Mouse (Mus musculus) erythroid progenitor cell, adult 5-6 weeks (primary cell): ENCODE data around the gene Olfr338. TPM values are rescaled to one million over a fixed set of nuclear protein-coding genes. Genes with fewer than 3 reads are reported as not detected.
"Not testable (repeated sequence)": the region's sequence is repeated elsewhere in the genome, so short reads cannot be mapped to it uniquely, and the experiment has no call there.

ENCODE experiments used
- ATAC-seq: replicated peaks from 2 replicates; pipeline ENCODE4 v1.8.0; 2016; ENCODE audit warnings: moderate number of reproducible peaks, mild to moderate bottlenecking, moderate TSS enrichment, inconsistent platforms; ENCODE audit not compliant: poor library complexity, low FRiP score, severe bottlenecking
- total RNA-seq, 2 experiments: library from RNA; stranded (forward) in 1 of 2; stranded (reverse) in 1 of 2; fragments of 150-400 nt in 1 of 2; fragments of 186-747, 209-891 nt in 1 of 2; gene quantifications; 2 replicates each; pipeline versions ENCODE4 v1.2.3 to v1.2.4; 2015 to 2017; ENCODE audit warnings: low replicate concordance in 2 of 2

Gene Olfr338
- total RNA-seq (2015; ENCODE audit: low replicate concordance) (not detected in 2 replicates), total RNA-seq (2017; ENCODE audit: low replicate concordance) (not detected in 2 replicates)

GRCm38 (mm10) chr2:36373219-36373618 lies at the start of gene Olfr338:
Olfr338 (plus strand) TSS chr2:36373519.
- no peak for ATAC-seq

GRCm38 (mm10) chr2:36415174-36415573 lies 41.9 kb downstream of the Olfr338 start:
- ATAC-seq, result not testable (repeated sequence)

GRCm38 (mm10) chr2:36415591-36415990 lies 42.3 kb downstream of the Olfr338 start:
- not testable (repeated sequence) for ATAC-seq

- no peak for ATAC-seq
Measured at GRCm38 (mm10) chr2:36418647-36419046, 45.3 kb downstream of the Olfr338 start, which contains the start of gene Olfr339. Olfr339 (plus strand) TSS chr2:36418947.

Other genes with a start within 250 kb of the Olfr338 start
- gene Mrrf, start 237.1 kb upstream of the Olfr338 start, total RNA-seq (2015; ENCODE audit: low replicate concordance), result 0.42 TPM in 1 of 2 replicates, not detected in the other
- 3.4 and 16.2 TPM in 2 replicates for gene Mrrf, start 237.1 kb upstream of the Olfr338 start, total RNA-seq (2017; ENCODE audit: low replicate concordance)
- gene Rbm18, start 236.7 kb upstream of the Olfr338 start, total RNA-seq (2015; ENCODE audit: low replicate concordance), result 25.6 and 29.2 TPM in 2 replicates
- 11.5 and 15.9 TPM in 2 replicates for gene Rbm18, start 236.7 kb upstream of the Olfr338 start, total RNA-seq (2017; ENCODE audit: low replicate concordance)
- 17.7 and 18.4 TPM in 2 replicates for gene Ptgs1, start 143.1 kb upstream of the Olfr338 start, total RNA-seq (2015; ENCODE audit: low replicate concordance)
- gene Ptgs1, start 143.1 kb upstream of the Olfr338 start, total RNA-seq (2017; ENCODE audit: low replicate concordance), result 3.6 and 5.4 TPM in 2 replicates
- gene Olfr339, start 45.4 kb downstream of the Olfr338 start, total RNA-seq (2015; ENCODE audit: low replicate concordance), result not detected in 2 replicates
- not detected in 2 replicates for gene Olfr339, start 45.4 kb downstream of the Olfr338 start, total RNA-seq (2017; ENCODE audit: low replicate concordance)
- gene Olfr340, start 79.1 kb downstream of the Olfr338 start, total RNA-seq (2015; ENCODE audit: low replicate concordance), result not detected in 2 replicates
- not detected in 2 replicates for gene Olfr340, start 79.1 kb downstream of the Olfr338 start, total RNA-seq (2017; ENCODE audit: low replicate concordance)
- gene Olfr341, start 108.9 kb downstream of the Olfr338 start, total RNA-seq (2015; ENCODE audit: low replicate concordance), result not detected in 2 replicates
- not detected in 2 replicates for gene Olfr341, start 108.9 kb downstream of the Olfr338 start, total RNA-seq (2017; ENCODE audit: low replicate concordance)
- not detected in 2 replicates for gene Olfr342, start 151.5 kb downstream of the Olfr338 start, total RNA-seq (2015; ENCODE audit: low replicate concordance)
- not detected in 2 replicates for gene Olfr342, start 151.5 kb downstream of the Olfr338 start, total RNA-seq (2017; ENCODE audit: low replicate concordance)
- gene Olfr344, start 193.1 kb downstream of the Olfr338 start, total RNA-seq (2015; ENCODE audit: low replicate concordance), result not detected in 2 replicates
- not detected in 2 replicates for gene Olfr344, start 193.1 kb downstream of the Olfr338 start, total RNA-seq (2017; ENCODE audit: low replicate concordance)